Mouse (Mus musculus) embryo, embryonic 11.5 days (tissue): ENCODE results near the gene Tcte3.
"Not testable (repeated sequence)": the region's sequence is repeated elsewhere in the genome, so short reads cannot be mapped to it uniquely, and the experiment has no call there.

ENCODE experiments used
- DNase-seq: peaks from one replicate; pipeline ENCODE4 v3.0.0-alpha.2; 2012; ENCODE audit warnings: low read depth, low spot score

Gene Tcte3

DNA sequence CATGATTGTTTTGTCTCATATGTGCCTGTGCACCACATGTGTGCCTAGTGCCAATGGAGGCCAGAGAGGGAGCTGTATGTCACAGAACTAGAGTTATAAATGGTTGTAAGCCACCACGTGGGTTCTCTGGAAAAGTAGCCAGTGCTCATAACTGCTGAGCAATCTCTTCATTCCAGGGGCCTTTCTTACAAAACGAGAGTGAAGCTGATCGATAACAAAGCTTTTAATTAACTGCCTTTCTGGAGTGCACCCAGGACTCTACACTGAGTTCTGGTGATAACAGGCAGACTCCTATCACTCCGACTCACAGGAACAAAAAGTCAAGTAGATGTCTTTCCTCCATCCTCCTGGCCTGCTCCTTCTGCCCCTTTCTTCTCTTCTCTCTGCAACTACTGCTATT is 9.9 kb downstream of the Tcte3 start:
- DNase-seq = not testable (repeated sequence)

DNA sequence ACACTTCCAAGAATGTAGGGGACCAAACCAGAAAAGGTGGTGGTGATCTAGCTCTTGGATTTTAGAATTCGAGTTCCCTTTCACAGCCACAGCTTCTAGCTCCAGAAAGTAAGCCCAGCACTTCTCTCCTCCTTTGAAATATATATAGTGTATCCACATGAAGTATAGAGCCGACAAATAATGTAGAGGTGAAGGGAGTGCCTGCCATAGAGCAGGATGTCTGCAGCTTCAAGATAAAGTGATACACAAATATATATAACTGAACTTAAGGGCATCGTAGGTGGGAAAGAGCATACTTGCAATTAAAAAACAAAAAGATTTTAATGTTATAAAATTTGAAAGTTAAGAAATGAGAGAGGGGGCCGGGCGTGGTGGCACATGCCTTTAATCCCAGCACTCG is 15.8 kb downstream of the Tcte3 start:
- DNase-seq = not testable (repeated sequence)

DNA sequence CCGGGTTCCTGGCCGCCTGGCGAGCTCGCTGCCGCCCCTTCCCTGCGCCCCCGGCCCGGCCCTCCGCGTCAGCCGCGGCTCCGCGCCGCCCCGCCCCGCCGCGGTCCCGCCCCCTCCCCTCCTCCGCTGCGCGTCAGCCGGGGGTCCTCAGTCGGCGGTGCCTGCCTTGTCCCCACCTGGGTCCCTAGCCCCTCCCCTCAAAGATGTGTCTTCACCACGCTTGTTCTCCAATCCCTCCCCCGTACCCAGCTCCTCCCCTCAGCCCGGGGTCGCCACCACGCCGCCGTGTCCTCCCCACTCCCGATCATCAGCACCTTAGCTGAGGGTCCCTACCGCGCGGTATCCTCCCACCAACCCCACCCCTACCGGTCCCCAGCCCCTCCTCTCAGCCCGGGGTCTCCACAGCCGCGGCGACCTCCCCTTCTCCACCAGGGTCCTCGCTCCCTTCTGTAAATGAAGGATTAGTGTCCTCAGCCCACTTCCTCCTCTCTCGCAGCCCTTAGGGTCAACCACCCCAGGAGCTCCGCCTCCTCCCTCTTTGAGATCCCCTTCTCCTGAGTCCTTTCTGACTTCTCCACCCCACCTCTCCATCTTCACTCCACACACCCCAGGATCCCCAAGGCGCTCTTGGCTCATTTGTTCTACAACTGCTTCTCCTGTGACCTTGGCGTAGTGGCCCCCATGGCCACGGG is 16.6 kb downstream of the Tcte3 start:
- DNase-seq = not testable (repeated sequence)

DNA sequence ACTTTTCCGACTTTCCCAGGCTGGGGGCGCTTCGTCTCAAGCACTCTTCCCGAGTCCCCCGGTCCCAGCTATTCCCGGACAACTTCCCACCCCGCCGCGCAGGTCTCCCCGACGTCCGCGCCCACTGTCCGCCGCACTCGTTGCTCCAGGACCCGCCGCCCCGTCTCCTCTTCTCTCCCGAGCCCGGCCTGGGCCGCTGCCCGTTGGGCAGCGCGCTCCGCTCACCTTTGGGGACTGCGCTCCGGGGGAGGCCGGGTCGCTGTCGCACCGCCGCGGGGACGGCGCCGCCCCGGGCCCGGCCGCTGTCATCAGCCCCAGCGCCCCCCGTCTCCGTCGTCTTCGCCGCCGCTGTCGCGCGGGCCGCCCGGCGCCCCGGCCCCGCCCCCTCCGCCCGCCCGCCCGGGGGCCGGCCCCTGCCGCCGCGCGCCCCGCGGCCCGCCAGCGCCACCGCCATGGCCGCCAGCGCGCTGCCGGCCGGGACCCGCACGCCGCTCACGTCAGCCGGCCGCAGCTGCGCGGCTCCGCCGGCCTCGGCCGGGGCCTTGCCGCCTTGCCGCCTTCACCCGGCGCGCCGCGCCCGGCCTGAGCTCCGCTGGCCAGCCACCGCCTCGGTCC is 17.3 kb downstream of the Tcte3 start:
- not testable (repeated sequence) for DNase-seq

DNA sequence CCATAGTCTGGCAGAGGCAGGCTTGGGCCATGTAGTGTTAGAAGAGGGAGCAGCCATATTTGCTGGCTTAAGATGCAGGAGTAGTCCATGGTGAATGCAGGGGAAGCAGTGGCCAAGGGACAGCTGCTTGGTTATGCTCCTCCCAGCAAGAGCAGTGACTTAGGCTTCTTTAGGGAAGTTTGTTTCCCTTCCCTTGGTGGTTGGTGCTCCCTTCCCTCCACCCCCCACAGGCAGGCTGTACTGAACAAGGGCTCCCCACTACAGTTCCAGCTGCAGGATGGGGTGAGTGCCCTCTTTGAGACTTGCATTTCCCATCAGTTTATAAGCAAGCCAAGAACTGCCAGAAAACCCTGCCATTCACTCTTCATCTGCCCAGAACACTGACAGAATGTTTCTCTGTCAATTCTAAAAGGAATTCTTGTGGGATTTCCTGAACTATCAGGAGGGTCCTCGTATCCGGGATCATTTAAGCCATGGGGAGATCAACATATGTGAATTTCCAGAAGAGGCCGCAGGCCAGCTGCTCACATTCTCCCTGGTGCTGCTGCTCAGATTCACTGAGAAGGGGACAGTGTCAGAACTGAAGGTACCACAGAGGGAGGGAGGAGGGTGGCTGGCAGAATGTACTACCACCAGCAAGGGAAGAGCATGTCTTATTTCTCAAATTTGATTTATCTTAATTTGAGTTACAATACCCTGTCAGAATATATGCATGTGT is 19.6 kb downstream of the Tcte3 start:
- DNase-seq = not testable (repeated sequence)

DNA sequence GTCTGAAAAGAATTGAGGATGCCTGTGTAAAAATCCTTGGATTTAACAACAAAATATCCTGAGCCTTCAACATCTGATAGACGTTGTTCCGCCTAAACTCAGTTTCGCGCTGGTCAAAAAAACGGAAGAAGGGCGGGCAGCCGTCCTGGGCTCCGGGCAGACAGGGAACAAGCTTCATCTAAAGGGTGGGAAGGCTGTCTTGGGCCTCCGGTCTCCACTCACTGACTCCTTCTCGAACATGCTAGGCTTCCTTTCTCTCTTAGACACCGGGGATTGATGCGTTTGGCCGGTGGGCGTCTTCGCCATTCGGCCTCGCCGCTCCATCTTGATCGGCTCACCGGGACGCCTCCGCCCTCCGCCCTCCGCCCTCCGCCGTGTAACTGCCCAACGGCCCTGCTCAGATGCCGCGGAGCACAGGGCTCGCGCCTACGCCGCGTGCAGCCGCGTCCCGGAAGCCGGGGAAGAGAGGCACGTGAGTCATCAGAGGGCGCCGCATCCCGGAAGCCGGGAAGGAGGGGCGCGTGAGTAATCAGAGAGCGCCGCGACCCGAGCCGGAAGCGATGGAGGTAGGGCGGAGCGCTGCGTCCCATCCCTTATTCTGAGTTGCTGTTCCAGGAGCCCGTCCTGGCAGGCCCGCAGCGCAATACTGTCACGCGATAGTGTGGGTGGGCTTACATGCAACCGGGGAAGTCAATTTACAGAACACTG is 31.4 kb downstream of the Tcte3 start, which contains the start of gene Gm3435:
Gene Gm3435, plus strand, starts transcription at position 471 of the 708 bp plus-strand sequence.
- not testable (repeated sequence) for DNase-seq

DNA sequence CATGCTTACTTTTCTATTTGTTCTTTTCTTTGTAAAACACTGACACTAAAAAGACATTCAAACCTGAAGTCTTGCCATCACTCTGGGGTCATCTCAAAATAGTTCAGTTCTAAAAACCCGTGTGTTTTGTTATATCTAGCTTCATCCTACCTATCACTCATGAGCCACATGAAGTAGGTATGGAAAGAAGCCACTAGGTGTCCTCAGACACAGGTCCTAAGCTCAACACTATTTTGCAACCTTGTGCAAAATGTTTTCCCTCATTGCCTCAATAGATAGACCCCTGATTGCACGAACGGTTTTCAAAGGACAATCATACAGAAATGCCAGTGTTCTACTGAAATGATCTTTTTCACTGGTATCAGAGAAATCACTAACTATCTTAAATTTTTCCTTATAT is 32.2 kb downstream of the Tcte3 start:
- DNase-seq = not testable (repeated sequence)

DNA sequence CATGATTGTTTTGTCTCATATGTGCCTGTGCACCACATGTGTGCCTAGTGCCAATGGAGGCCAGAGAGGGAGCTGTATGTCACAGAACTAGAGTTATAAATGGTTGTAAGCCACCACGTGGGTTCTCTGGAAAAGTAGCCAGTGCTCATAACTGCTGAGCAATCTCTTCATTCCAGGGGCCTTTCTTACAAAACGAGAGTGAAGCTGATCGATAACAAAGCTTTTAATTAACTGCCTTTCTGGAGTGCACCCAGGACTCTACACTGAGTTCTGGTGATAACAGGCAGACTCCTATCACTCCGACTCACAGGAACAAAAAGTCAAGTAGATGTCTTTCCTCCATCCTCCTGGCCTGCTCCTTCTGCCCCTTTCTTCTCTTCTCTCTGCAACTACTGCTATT is 41.2 kb downstream of the Tcte3 start:
- not testable (repeated sequence) for DNase-seq

DNA sequence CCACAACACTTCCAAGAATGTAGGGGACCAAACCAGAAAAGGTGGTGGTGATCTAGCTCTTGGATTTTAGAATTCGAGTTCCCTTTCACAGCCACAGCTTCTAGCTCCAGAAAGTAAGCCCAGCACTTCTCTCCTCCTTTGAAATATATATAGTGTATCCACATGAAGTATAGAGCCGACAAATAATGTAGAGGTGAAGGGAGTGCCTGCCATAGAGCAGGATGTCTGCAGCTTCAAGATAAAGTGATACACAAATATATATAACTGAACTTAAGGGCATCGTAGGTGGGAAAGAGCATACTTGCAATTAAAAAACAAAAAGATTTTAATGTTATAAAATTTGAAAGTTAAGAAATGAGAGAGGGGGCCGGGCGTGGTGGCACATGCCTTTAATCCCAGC is 47.1 kb downstream of the Tcte3 start:
- DNase-seq = not testable (repeated sequence)

DNA sequence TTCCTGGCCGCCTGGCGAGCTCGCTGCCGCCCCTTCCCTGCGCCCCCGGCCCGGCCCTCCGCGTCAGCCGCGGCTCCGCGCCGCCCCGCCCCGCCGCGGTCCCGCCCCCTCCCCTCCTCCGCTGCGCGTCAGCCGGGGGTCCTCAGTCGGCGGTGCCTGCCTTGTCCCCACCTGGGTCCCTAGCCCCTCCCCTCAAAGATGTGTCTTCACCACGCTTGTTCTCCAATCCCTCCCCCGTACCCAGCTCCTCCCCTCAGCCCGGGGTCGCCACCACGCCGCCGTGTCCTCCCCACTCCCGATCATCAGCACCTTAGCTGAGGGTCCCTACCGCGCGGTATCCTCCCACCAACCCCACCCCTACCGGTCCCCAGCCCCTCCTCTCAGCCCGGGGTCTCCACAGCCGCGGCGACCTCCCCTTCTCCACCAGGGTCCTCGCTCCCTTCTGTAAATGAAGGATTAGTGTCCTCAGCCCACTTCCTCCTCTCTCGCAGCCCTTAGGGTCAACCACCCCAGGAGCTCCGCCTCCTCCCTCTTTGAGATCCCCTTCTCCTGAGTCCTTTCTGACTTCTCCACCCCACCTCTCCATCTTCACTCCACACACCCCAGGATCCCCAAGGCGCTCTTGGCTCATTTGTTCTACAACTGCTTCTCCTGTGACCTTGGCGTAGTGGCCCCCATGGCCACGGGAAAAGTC is 48.0 kb downstream of the Tcte3 start:
- not testable (repeated sequence) for DNase-seq

DNA sequence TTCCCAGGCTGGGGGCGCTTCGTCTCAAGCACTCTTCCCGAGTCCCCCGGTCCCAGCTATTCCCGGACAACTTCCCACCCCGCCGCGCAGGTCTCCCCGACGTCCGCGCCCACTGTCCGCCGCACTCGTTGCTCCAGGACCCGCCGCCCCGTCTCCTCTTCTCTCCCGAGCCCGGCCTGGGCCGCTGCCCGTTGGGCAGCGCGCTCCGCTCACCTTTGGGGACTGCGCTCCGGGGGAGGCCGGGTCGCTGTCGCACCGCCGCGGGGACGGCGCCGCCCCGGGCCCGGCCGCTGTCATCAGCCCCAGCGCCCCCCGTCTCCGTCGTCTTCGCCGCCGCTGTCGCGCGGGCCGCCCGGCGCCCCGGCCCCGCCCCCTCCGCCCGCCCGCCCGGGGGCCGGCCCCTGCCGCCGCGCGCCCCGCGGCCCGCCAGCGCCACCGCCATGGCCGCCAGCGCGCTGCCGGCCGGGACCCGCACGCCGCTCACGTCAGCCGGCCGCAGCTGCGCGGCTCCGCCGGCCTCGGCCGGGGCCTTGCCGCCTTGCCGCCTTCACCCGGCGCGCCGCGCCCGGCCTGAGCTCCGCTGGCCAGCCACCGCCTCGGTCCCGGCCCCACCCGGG is 48.7 kb downstream of the Tcte3 start:
- not testable (repeated sequence) for DNase-seq

DNA sequence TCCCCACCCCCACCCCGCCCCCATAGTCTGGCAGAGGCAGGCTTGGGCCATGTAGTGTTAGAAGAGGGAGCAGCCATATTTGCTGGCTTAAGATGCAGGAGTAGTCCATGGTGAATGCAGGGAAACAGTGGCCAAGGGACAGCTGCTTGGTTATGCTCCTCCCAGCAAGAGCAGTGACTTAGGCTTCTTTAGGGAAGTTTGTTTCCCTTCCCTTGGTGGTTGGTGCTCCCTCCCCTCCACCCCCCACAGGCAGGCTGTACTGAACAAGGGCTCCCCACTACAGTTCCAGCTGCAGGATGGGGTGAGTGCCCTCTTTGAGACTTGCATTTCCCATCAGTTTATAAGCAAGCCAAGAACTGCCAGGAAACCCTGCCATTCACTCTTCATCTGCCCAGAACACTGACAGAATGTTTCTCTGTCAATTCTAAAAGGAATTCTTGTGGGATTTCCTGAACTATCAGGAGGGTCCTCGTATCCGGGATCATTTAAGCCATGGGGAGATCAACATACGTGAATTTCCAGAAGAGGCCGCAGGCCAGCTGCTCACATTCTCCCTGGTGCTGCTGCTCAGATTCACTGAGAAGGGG is 51.1 kb downstream of the Tcte3 start:
- DNase-seq = not testable (repeated sequence)

DNA sequence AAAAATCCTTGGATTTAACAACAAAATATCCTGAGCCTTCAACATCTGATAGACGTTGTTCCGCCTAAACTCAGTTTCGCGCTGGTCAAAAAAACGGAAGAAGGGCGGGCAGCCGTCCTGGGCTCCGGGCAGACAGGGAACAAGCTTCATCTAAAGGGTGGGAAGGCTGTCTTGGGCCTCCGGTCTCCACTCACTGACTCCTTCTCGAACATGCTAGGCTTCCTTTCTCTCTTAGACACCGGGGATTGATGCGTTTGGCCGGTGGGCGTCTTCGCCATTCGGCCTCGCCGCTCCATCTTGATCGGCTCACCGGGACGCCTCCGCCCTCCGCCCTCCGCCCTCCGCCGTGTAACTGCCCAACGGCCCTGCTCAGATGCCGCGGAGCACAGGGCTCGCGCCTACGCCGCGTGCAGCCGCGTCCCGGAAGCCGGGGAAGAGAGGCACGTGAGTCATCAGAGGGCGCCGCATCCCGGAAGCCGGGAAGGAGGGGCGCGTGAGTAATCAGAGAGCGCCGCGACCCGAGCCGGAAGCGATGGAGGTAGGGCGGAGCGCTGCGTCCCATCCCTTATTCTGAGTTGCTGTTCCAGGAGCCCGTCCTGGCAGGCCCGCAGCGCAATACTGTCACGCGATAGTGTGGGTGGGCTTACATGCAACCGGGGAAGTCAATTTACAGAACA is 62.8 kb downstream of the Tcte3 start, which contains the start of the genes 9030025P20Rik and Gm3417:
Gene 9030025P20Rik, plus strand, starts transcription at position 107 of the 677 bp plus-strand sequence.
Gene Gm3417, minus strand, starts transcription at position 429 of the 677 bp plus-strand sequence.
- DNase-seq = not testable (repeated sequence)

DNA sequence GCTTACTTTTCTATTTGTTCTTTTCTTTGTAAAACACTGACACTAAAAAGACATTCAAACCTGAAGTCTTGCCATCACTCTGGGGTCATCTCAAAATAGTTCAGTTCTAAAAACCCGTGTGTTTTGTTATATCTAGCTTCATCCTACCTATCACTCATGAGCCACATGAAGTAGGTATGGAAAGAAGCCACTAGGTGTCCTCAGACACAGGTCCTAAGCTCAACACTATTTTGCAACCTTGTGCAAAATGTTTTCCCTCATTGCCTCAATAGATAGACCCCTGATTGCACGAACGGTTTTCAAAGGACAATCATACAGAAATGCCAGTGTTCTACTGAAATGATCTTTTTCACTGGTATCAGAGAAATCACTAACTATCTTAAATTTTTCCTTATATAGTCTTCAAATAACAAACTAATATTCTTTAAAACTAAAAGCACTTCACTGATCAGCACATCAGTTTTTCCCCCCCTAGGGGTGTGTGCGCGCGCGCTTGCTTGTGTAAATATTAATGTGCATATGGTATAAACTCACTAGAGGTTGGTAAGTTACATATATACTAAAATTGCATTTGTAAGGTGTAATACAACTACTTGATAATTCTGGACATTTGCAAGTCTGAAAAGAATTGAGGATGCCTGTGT is 63.4 kb downstream of the Tcte3 start:
- DNase-seq = not testable (repeated sequence)
